Mouse (Mus musculus) heart, adult 2 months (tissue): Measurements from ENCODE around the gene Stim1. TPM values are rescaled to one million over a fixed set of nuclear protein-coding genes. Genes with fewer than 3 reads are reported as not detected.

Source experiments
- DNase-seq, 2 experiments: peaks; one replicate each; pipeline ENCODE4 v3.0.0; 2021
- H3K27ac ChIP-seq: fragments of 200-600 bp; 2 replicates; pipeline ENCODE4 v1.8.1; 2022
- H3K27me3 ChIP-seq: fragments of 200-500 bp; 2 replicates; pipeline ENCODE4 v1.6.1; 2012; ENCODE audit warnings: mild to moderate bottlenecking, low read length, inconsistent platforms, mixed read lengths; ENCODE audit not compliant: control insufficient read depth, insufficient read depth
- H3K36me3 ChIP-seq: fragments of 200-500 bp; 2 replicates; pipeline ENCODE4 v1.6.1; 2012; ENCODE audit warnings: low read length, inconsistent platforms; ENCODE audit not compliant: control insufficient read depth, insufficient read depth
- H3K4me1 ChIP-seq: fragments of 200-500 bp; 2 replicates; pipeline ENCODE4 v1.6.1; 2011; ENCODE audit warnings: low read length; ENCODE audit not compliant: control insufficient read depth, insufficient read depth
- H3K4me3 ChIP-seq: fragments of 200-600 bp; 2 replicates; pipeline ENCODE4 v1.8.1; 2022
- H3K79me2 ChIP-seq: fragments of 200-500 bp; replicated peaks from 2 replicates; pipeline ENCODE4 v1.6.1; 2012; ENCODE audit warnings: mild to moderate bottlenecking, inconsistent platforms, low read length, moderate library complexity, mixed read lengths; ENCODE audit not compliant: control insufficient read depth, insufficient read depth
- H3K9ac ChIP-seq: fragments of 200-500 bp; 2 replicates; pipeline ENCODE4 v1.6.1; 2012; ENCODE audit warnings: low read depth, mild to moderate bottlenecking, control low read depth, inconsistent platforms, low read length, mixed read lengths
- CTCF ChIP-seq: fragments of 200-600 bp; IDR thresholded peaks from 2 replicates; pipeline ENCODE4 v1.8.1; 2022; ENCODE audit warnings: antibody characterized with exemption, mild to moderate bottlenecking, moderate library complexity
- EP300 ChIP-seq: fragments of 200-500 bp; IDR thresholded peaks from 2 replicates; pipeline ENCODE4 v1.6.1; 2011; ENCODE audit warnings: low read depth, low read length, control low read depth; ENCODE audit not compliant: insufficient read depth
- POLR2A ChIP-seq: fragments of 200-500 bp; IDR thresholded peaks from 2 replicates; pipeline ENCODE4 v1.6.1; 2011; ENCODE audit warnings: mild to moderate bottlenecking, low read depth, low read length, control low read depth; ENCODE audit not compliant: insufficient read depth
- WGBS: fragments of 180-500 bp; shearing (Covaris S2); methylation state at CpG from one replicate; pipeline ENCODE4 v1.1.7; 2018; 5-methylcytosine and 5-hydroxymethylcytosine counted together
- intact Hi-C: fragments of 180-260 bp; cut with DNase I; formaldehyde crosslinking; loops from one replicate; pipeline ENCODE4 v1.15.1; 2025
- polyA plus RNA-seq: library from polyadenylated mRNA; depleted of rRNA; stranded (reverse); fragments of >200 nt; gene quantifications from 2 replicates; pipeline ENCODE4 v1.2.3, GENCODE M21; 2012
- total RNA-seq, 2 experiments: library from RNA; stranded (reverse); gene quantifications; 2 replicates each; pipeline ENCODE4 v1.2.3; 2021

The Stim1 gene
- total and polyA plus RNA-seq, 3 experiments: 22.8 to 24.1 (median 23.9) TPM

- Histone ChIP-seq H3K27me3 (no peaks in the 10 kb centered on the region), H3K4me3 (peak overlapping the region; percentile 78), H3K9ac (peak overlapping the region; percentile 52), H3K4me1 (peaks cover 36% of the 10 kb centered on the region), H3K79me2 (peaks cover 2% of the 10 kb centered on the region), H3K36me3 (peaks cover 9% of the 10 kb centered on the region), H3K27ac (peak overlapping the region; percentile 77)
- intact Hi-C loops: no loop called here
- WGBS: 38% methylated on average over 12 of the region's 12 CpGs
- no peak for TF ChIP-seq CTCF
- no peak for TF ChIP-seq EP300
- no peak for TF ChIP-seq POLR2A
- DNase-seq: peak in 1 of 2 experiments; percentile 57
Observed at GRCm38 (mm10) chr7:102246956-102247797, 20.4 kb upstream of the Stim1 start.

- no peak for DNase-seq
- intact Hi-C loops: no loop called here
- no peaks in the 10 kb centered on the region for H3K27me3 ChIP-seq
- TF ChIP-seq EP300 (no peak), POLR2A (no peak), CTCF (no peak)
- peaks cover 4% of the 10 kb centered on the region; the same call in 1 of the 2 replicates for H3K36me3 ChIP-seq
- peak overlapping the region; percentile 99 for H3K27ac ChIP-seq
- peak overlapping the region; percentile 78 for H3K4me3 ChIP-seq
- 16% methylated on average over 16 of the region's 16 CpGs for WGBS
- peaks cover 28% of the 10 kb centered on the region for H3K4me1 ChIP-seq
- H3K9ac ChIP-seq: peak overlapping the region; percentile 97
- H3K79me2 ChIP-seq: peaks cover 2% of the 10 kb centered on the region
Observed at GRCm38 (mm10) chr7:102248691-102249404, 18.8 kb upstream of the Stim1 start.

- intact Hi-C loops: no loop called here
Observed at GRCm38 (mm10) chr7:102249531-102249895, 18.1 kb upstream of the Stim1 start.

GRCm38 (mm10) chr7:102249896-102250630, 17.5 kb upstream of the Stim1 start:
- TF ChIP-seq CTCF: no peak
- TF ChIP-seq EP300: 0 out of 2 replicates have a peak, but pooled peaks have one; percentile 44
- TF ChIP-seq POLR2A: peak; percentile 84
- Histone ChIP-seq H3K4me1 (peaks cover 21% of the 10 kb centered on the region), H3K4me3 (peak overlapping the region; percentile 78), H3K27me3 (no peaks in the 10 kb centered on the region), H3K27ac (peak overlapping the region; percentile 99), H3K36me3 (peaks cover 4% of the 10 kb centered on the region; the same call in 1 of the 2 replicates), H3K9ac (peak overlapping the region; percentile 97), H3K79me2 (peaks cover 2% of the 10 kb centered on the region)
- intact Hi-C loops: loop anchor here (1.0 to 5.0 kb wide), 4 partner anchors 28 to 598 kb away; partner anchors contain the start of genes Nup98 and Pgap2
- WGBS: under 1% methylated on average over 46 of the region's 49 CpGs
- peak; percentile 89 for DNase-seq

More at GRCm38 (mm10) chr7:102249531-102249895, 18.1 kb upstream of the Stim1 start:
- H3K79me2 ChIP-seq: peaks cover 2% of the 10 kb centered on the region
- no peak for DNase-seq
- H3K27me3 ChIP-seq: no peaks in the 10 kb centered on the region
- H3K27ac ChIP-seq: peak overlapping the region; percentile 99
- peak overlapping the region; percentile 78 for H3K4me3 ChIP-seq
- peaks cover 4% of the 10 kb centered on the region; the same call in 1 of the 2 replicates for H3K36me3 ChIP-seq
- H3K4me1 ChIP-seq: peaks cover 24% of the 10 kb centered on the region
- TF ChIP-seq POLR2A (no peak), EP300 (no peak), CTCF (no peak)
- under 1% methylated on average over 22 of the region's 23 CpGs for WGBS
- H3K9ac ChIP-seq: peak overlapping the region; percentile 97

GRCm38 (mm10) chr7:102250631-102251214, 16.9 kb upstream of the Stim1 start:
- peak; percentile 95 to 98 for DNase-seq
- intact Hi-C loops: loop anchor here (1.0 to 5.0 kb wide), 4 partner anchors 28 to 598 kb away; partner anchors contain the start of genes Nup98 and Pgap2
- TF ChIP-seq POLR2A (no peak; the same call in 1 of the 2 replicates), CTCF (peak; percentile 98), EP300 (peak; percentile 61; the same call in 1 of the 2 replicates)
- peak overlapping the region; percentile 78 for H3K4me3 ChIP-seq
- 1% methylated on average over 33 of the region's 33 CpGs for WGBS
- H3K4me1 ChIP-seq: peaks cover 15% of the 10 kb centered on the region
- peaks cover under 1% of the 10 kb centered on the region for H3K79me2 ChIP-seq
- H3K36me3 ChIP-seq: peaks cover 4% of the 10 kb centered on the region; the same call in 1 of the 2 replicates
- peak overlapping the region; percentile 99 for H3K27ac ChIP-seq
- peak overlapping the region; percentile 83 for H3K9ac ChIP-seq
- H3K27me3 ChIP-seq: no peaks in the 10 kb centered on the region
